Mouse (Mus musculus): ENCODE measurements at regions not wholly inside any gene's neighbourhood (a gene's known extent, or its start where the extent isn't known, plus 50 kb on each side); places are given as distances from the start of the nearest gene placed in this dataset.

GRCm38 (mm10) chr10:9457222-9457621 is 217.8 kb downstream of the Samd5 start:
- Histone ChIP-seq H3K36me3 (no peaks in the 10 kb centered on the region), H3K9me3 (no peaks in the 10 kb centered on the region), H3K4me2 (no peak overlapping the region), H3K9ac (no peak overlapping the region), H3K4me3 (no peak overlapping the region), H3K4me1 (no peaks in the 10 kb centered on the region), H3K27me3 (no peaks in the 10 kb centered on the region), H3K27ac (no peak overlapping the region)
- no peak for ATAC-seq (ENCODE audit: borderline replicate concordance, extremely low read depth, low FRiP score, low TSS enrichment)
- WGBS: 59% methylated on average over 1 of the region's 1 CpGs

- WGBS: 44% methylated on average over 4 of the region's 4 CpGs
- Histone ChIP-seq H3K36me3 (no peaks in the 10 kb centered on the region), H3K27me3 (no peaks in the 10 kb centered on the region), H3K4me3 (no peak overlapping the region), H3K9me3 (no peaks in the 10 kb centered on the region), H3K27ac (no peak overlapping the region), H3K4me1 (no peaks in the 10 kb centered on the region), H3K4me2 (no peak overlapping the region), H3K9ac (no peak overlapping the region)
- ATAC-seq (ENCODE audit: borderline replicate concordance, extremely low read depth, low FRiP score, low TSS enrichment): no peak
These were observed 235.9 kb downstream of the Samd5 start for GRCm38 (mm10) chr10:9439072-9439471.

GRCm38 (mm10) chr10:9438366-9438765 is 236.6 kb downstream of the Samd5 start:
- no peak for ATAC-seq (ENCODE audit: borderline replicate concordance, extremely low read depth, low FRiP score, low TSS enrichment)

GRCm38 (mm10) chr10:9429085-9429484 is 245.9 kb downstream of the Samd5 start:
- no peak overlapping the region for H3K27ac ChIP-seq
- no peak overlapping the region for H3K9ac ChIP-seq
- H3K4me1 ChIP-seq: no peaks in the 10 kb centered on the region
- H3K27me3 ChIP-seq: no peaks in the 10 kb centered on the region
- WGBS: 89% methylated on average over 2 of the region's 2 CpGs
- no peaks in the 10 kb centered on the region for H3K9me3 ChIP-seq
- no peak for ATAC-seq (ENCODE audit: borderline replicate concordance, extremely low read depth, low FRiP score, low TSS enrichment)
- H3K36me3 ChIP-seq: no peaks in the 10 kb centered on the region
- no peak overlapping the region for H3K4me3 ChIP-seq
- no peak overlapping the region for H3K4me2 ChIP-seq

More at GRCm38 (mm10) chr10:9438366-9438765, 236.6 kb downstream of the Samd5 start:
- WGBS: 41% methylated on average over 4 of the region's 4 CpGs
- H3K27me3 ChIP-seq: no peaks in the 10 kb centered on the region
- H3K27ac ChIP-seq: no peak overlapping the region
- no peaks in the 10 kb centered on the region for H3K9me3 ChIP-seq
- no peak overlapping the region for H3K4me2 ChIP-seq
- no peak overlapping the region for H3K4me3 ChIP-seq
- H3K4me1 ChIP-seq: no peaks in the 10 kb centered on the region
- no peaks in the 10 kb centered on the region for H3K36me3 ChIP-seq
- no peak overlapping the region for H3K9ac ChIP-seq

GRCm38 (mm10) chr10:9420741-9421140 is 254.3 kb downstream of the Samd5 start:
- Histone ChIP-seq H3K9me3 (no peaks in the 10 kb centered on the region), H3K4me3 (no peak overlapping the region), H3K36me3 (no peaks in the 10 kb centered on the region), H3K9ac (no peak overlapping the region), H3K4me2 (no peak overlapping the region), H3K27me3 (no peaks in the 10 kb centered on the region), H3K27ac (no peak overlapping the region), H3K4me1 (no peaks in the 10 kb centered on the region)
- ATAC-seq (ENCODE audit: borderline replicate concordance, extremely low read depth, low FRiP score, low TSS enrichment): no peak
- 62% methylated on average over 4 of the region's 4 CpGs for WGBS

- H3K4me2 ChIP-seq: no peak overlapping the region
- 90% methylated on average over 5 of the region's 5 CpGs for WGBS
- no peak for ATAC-seq (ENCODE audit: borderline replicate concordance, extremely low read depth, low FRiP score, low TSS enrichment)
- H3K27me3 ChIP-seq: no peaks in the 10 kb centered on the region
- no peaks in the 10 kb centered on the region for H3K9me3 ChIP-seq
- no peak overlapping the region for H3K27ac ChIP-seq
- no peak overlapping the region for H3K4me3 ChIP-seq
- H3K4me1 ChIP-seq: no peaks in the 10 kb centered on the region
- H3K9ac ChIP-seq: no peak overlapping the region
- no peaks in the 10 kb centered on the region for H3K36me3 ChIP-seq
These were observed 258.3 kb downstream of the Samd5 start for GRCm38 (mm10) chr10:9416685-9417084.

- Histone ChIP-seq H3K4me2 (no peak overlapping the region), H3K36me3 (no peaks in the 10 kb centered on the region), H3K9ac (no peak overlapping the region), H3K27me3 (no peaks in the 10 kb centered on the region), H3K9me3 (no peaks in the 10 kb centered on the region), H3K27ac (no peak overlapping the region), H3K4me3 (no peak overlapping the region), H3K4me1 (no peaks in the 10 kb centered on the region)
- 83% methylated on average over 4 of the region's 4 CpGs for WGBS
- no peak for ATAC-seq (ENCODE audit: borderline replicate concordance, extremely low read depth, low FRiP score, low TSS enrichment)
These were observed 268.9 kb downstream of the Samd5 start for GRCm38 (mm10) chr10:9406101-9406500.

GRCm38 (mm10) chr10:9405417-9405816 is 269.6 kb downstream of the Samd5 start:
- no peak overlapping the region for H3K4me2 ChIP-seq
- WGBS: 88% methylated on average over 2 of the region's 2 CpGs
- no peaks in the 10 kb centered on the region for H3K9me3 ChIP-seq
- H3K4me3 ChIP-seq: no peak overlapping the region
- no peak overlapping the region for H3K27ac ChIP-seq
- no peaks in the 10 kb centered on the region for H3K27me3 ChIP-seq
- no peaks in the 10 kb centered on the region for H3K36me3 ChIP-seq
- H3K9ac ChIP-seq: no peak overlapping the region
- no peaks in the 10 kb centered on the region for H3K4me1 ChIP-seq
- no peak for ATAC-seq (ENCODE audit: borderline replicate concordance, extremely low read depth, low FRiP score, low TSS enrichment)

- no peak overlapping the region for H3K4me2 ChIP-seq
- H3K9ac ChIP-seq: no peak overlapping the region
- H3K27ac ChIP-seq: no peak overlapping the region
- H3K4me1 ChIP-seq: no peaks in the 10 kb centered on the region
- ATAC-seq (ENCODE audit: borderline replicate concordance, extremely low read depth, low FRiP score, low TSS enrichment): no peak
- H3K27me3 ChIP-seq: no peaks in the 10 kb centered on the region
- WGBS: 82% methylated on average over 6 of the region's 6 CpGs
- H3K4me3 ChIP-seq: no peak overlapping the region
- no peaks in the 10 kb centered on the region for H3K36me3 ChIP-seq
- no peaks in the 10 kb centered on the region for H3K9me3 ChIP-seq
These were observed 270.0 kb downstream of the Samd5 start for GRCm38 (mm10) chr10:9404963-9405362.

GRCm38 (mm10) chr10:9400911-9401617 is 273.9 kb downstream of the Samd5 start:
- 73% methylated on average over 15 of the region's 15 CpGs for WGBS
- Histone ChIP-seq H3K27ac (no peak overlapping the region), H3K36me3 (no peaks in the 10 kb centered on the region), H3K9ac (no peak overlapping the region), H3K4me3 (no peak overlapping the region), H3K4me1 (no peaks in the 10 kb centered on the region), H3K27me3 (no peaks in the 10 kb centered on the region), H3K4me2 (no peak overlapping the region), H3K9me3 (no peaks in the 10 kb centered on the region)
- ATAC-seq (ENCODE audit: borderline replicate concordance, extremely low read depth, low FRiP score, low TSS enrichment): no peak

- ATAC-seq (ENCODE audit: borderline replicate concordance, extremely low read depth, low FRiP score, low TSS enrichment): peak; percentile 64; the same call in 1 of the 2 replicates
- Histone ChIP-seq H3K36me3 (no peaks in the 10 kb centered on the region), H3K9ac (no peak overlapping the region), H3K27ac (peak overlapping the region; percentile 31; the same call in 1 of the 2 replicates), H3K9me3 (no peaks in the 10 kb centered on the region), H3K4me1 (peaks cover 10% of the 10 kb centered on the region; the same call in 1 of the 2 replicates), H3K4me3 (no peak overlapping the region), H3K4me2 (no peak overlapping the region), H3K27me3 (no peaks in the 10 kb centered on the region)
- WGBS: 27% methylated on average over 7 of the region's 7 CpGs
These were observed 297.4 kb downstream of the Samd5 start for GRCm38 (mm10) chr10:9377440-9378101.

GRCm38 (mm10) chr10:9362306-9362865 is 312.6 kb downstream of the Samd5 start:
- no peak overlapping the region for H3K4me2 ChIP-seq
- WGBS: 52% methylated on average over 1 of the region's 1 CpGs

More at GRCm38 (mm10) chr10:9362306-9362865, 312.6 kb downstream of the Samd5 start:
- H3K27ac ChIP-seq: no peak overlapping the region
- no peaks in the 10 kb centered on the region for H3K36me3 ChIP-seq
- no peak overlapping the region for H3K9ac ChIP-seq
- no peaks in the 10 kb centered on the region for H3K27me3 ChIP-seq
- H3K4me1 ChIP-seq: no peaks in the 10 kb centered on the region
- ATAC-seq (ENCODE audit: borderline replicate concordance, extremely low read depth, low FRiP score, low TSS enrichment): no peak
- no peak overlapping the region for H3K4me3 ChIP-seq
- H3K9me3 ChIP-seq: no peaks in the 10 kb centered on the region
